Mouse (Mus musculus) hindbrain, embryonic 14.5 days (tissue): ENCODE data around the gene Hexa. TPM values are rescaled to one million over a fixed set of nuclear protein-coding genes. Genes with fewer than 3 reads are reported as not detected.

Experiments used
- ATAC-seq: fragments of 200-750 bp; cut with Nextera tagmentation; 2 replicates; pipeline ENCODE4 v1.8.0; 2017; ENCODE audit warnings: moderate number of reproducible peaks, mild to moderate bottlenecking, moderate TSS enrichment, moderate library complexity; ENCODE audit not compliant: low FRiP score
- DNase-seq: peaks from one replicate; pipeline ENCODE4 v3.0.0-alpha.2; 2015; ENCODE audit warnings: low spot score
- H3K27ac ChIP-seq: fragments of 300-500 bp; sonication (generic); 2 replicates; pipeline ENCODE4 v1.5.1; 2014; ENCODE audit warnings: mild to moderate bottlenecking, moderate library complexity
- H3K27me3 ChIP-seq: fragments of 300-500 bp; sonication (generic); 2 replicates; pipeline ENCODE4 v1.6.1; 2014; ENCODE audit warnings: mild to moderate bottlenecking, low read length, mixed read lengths; ENCODE audit not compliant: control insufficient read depth, insufficient read depth
- H3K36me3 ChIP-seq: fragments of 300-500 bp; sonication (generic); replicated peaks from 2 replicates; pipeline ENCODE4 v1.6.1; 2014; ENCODE audit not compliant: control insufficient read depth, insufficient read depth
- H3K4me1 ChIP-seq: fragments of 300-500 bp; sonication (generic); replicated peaks from 2 replicates; pipeline ENCODE4 v1.6.1; 2014; ENCODE audit warnings: antibody characterized with exemption, low read length, mixed read lengths; ENCODE audit not compliant: control insufficient read depth, insufficient read depth
- H3K4me2 ChIP-seq: fragments of 300-500 bp; sonication (generic); replicated peaks from 2 replicates; pipeline ENCODE4 v1.6.1; 2014; ENCODE audit warnings: mild to moderate bottlenecking, moderate library complexity
- H3K4me3 ChIP-seq: fragments of 300-500 bp; sonication (generic); replicated peaks from 2 replicates; pipeline ENCODE4 v1.5.1; 2014; ENCODE audit warnings: mild to moderate bottlenecking, low read length
- H3K9ac ChIP-seq: fragments of 300-500 bp; sonication (generic); 2 replicates; pipeline ENCODE4 v1.6.1; 2014
- H3K9me3 ChIP-seq: fragments of 300-500 bp; sonication (generic); 2 replicates; pipeline ENCODE4 v1.6.1; 2016; ENCODE audit warnings: low read length; ENCODE audit not compliant: control insufficient read depth
- WGBS: fragments of 180-500 bp; shearing (Covaris S2); extraction: QIAGEN DNeasy Blood & Tissue Kit; methylation state at CpG from one replicate; pipeline ENCODE4 v1.1.7; 2014; 5-methylcytosine and 5-hydroxymethylcytosine counted together
- polyA plus RNA-seq: library from polyadenylated mRNA; unstranded; fragments of >200 nt; fragmentation: Nextera tagmentation; extraction: Ambion mirVana; gene quantifications from 2 replicates; pipeline ENCODE4 v1.2.1, GENCODE M21; 2014

Gene Hexa
- polyA plus RNA-seq, 1 experiment from 2014 or later = 66.6 TPM

DNA sequence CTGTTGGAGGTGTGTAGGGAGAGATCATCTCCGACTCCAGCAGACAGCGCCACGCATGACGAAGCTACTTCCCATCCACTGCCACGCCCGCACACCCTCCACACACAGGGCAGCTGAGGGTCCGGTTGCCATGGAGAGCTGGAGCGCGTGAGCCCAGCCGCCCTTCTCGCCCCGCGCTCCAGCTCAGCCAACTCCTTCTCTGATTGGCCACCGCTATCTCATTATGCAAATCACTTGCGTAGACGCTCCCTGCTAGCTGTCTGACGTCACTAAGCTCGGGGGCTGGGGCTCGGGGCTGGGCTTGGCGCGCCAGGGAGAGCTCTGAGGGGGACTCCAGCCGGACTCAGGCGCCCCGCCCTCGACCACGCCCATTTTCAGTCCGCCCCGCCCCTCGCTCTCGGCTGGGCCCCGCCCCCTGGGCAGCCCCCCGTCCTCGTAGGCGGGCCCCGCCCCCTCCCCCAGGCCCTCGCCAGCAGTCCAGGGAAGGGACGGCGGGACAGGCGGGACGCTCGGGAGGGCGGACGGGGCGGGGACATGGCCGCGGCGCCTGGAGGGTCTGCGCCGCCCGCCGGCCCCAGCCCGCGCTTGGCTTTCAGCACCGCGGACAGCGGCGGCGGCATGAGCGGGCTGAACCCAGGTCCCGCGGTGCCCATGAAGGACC, 38.6 kb downstream of the Hexa start, which contains the start of gene Celf6:
Gene Celf6 (plus strand): TSS at position 74 of the 661 bp plus-strand sequence.
- Histone ChIP-seq H3K4me1 (peaks cover 21% of the 10 kb centered on the region), H3K27me3 (peaks cover 13% of the 10 kb centered on the region), H3K27ac (peak within 1 kb of the TSS; percentile 62; the same call in 1 of the 2 replicates), H3K9ac (peak within 1 kb of the TSS; percentile 67), H3K4me2 (peak within 1 kb of the TSS; percentile 67), H3K36me3 (no peaks in the 10 kb centered on the region), H3K9me3 (no peaks in the 10 kb centered on the region), H3K4me3 (peak within 1 kb of the TSS; percentile 69)
- ATAC-seq (peak; percentile 96), DNase-seq (peak; percentile 95)
- WGBS = under 1% methylated on average over 43 of the region's 61 CpGs

DNA sequence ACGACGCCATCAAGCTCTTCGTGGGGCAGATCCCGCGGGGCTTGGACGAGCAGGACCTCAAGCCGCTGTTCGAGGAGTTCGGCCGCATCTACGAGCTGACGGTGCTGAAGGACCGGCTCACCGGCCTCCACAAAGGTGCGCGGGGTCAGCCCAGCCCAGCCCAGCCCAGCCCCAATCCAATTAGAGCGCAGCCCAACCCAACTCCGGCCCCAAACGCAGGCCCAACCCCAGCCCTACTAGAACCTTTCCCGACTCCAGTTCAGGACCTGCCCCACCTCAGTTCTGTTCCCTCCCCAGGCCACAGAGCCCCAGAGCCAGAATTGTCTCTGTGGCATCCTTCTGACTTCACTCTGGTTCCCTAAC, 39.1 kb downstream of the Hexa start:
- DNase-seq = no peak
- H3K9ac ChIP-seq = peak overlapping the region; percentile 67
- WGBS = under 1% methylated on average over 20 of the region's 20 CpGs
- H3K36me3 ChIP-seq = no peaks in the 10 kb centered on the region
- H3K4me2 ChIP-seq = peak overlapping the region; percentile 67
- H3K27ac ChIP-seq = peak overlapping the region; percentile 62; the same call in 1 of the 2 replicates
- H3K27me3 ChIP-seq = peaks cover 13% of the 10 kb centered on the region
- H3K9me3 ChIP-seq = no peaks in the 10 kb centered on the region
- no peak for ATAC-seq
- H3K4me1 ChIP-seq = peaks cover 21% of the 10 kb centered on the region
- peak overlapping the region; percentile 69 for H3K4me3 ChIP-seq

DNA sequence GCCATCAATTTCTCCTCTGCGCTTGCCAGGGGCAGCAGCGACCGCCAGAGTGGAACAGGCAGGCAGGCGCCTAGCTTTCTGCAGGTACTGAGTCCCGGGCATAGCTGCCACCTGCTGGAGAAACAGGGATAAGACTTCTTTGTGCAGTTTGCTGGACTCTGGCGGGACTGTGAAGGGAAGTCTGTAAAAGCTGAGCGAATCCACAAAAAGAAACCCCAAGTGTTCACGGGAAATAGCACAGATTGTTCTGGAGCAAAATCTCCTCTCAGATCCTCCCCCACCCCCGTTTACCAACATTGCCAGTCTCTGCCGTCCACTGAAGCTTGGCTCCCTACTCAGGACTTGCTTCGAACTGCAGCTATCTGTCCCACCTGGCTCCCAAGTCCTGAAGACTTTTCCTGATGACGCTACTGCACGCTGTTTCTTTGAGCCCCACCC, 45.5 kb downstream of the Hexa start:
- 8% methylated on average over 13 of the region's 13 CpGs for WGBS
- H3K27me3 ChIP-seq = no peaks in the 10 kb centered on the region
- DNase-seq (peak; percentile 81), ATAC-seq (peak; percentile 54)
- no peaks in the 10 kb centered on the region for H3K36me3 ChIP-seq
- H3K4me1 ChIP-seq = peaks cover 22% of the 10 kb centered on the region
- no peaks in the 10 kb centered on the region for H3K9me3 ChIP-seq
- H3K9ac ChIP-seq = no peak overlapping the region
- no peak overlapping the region for H3K4me3 ChIP-seq
- peak overlapping the region; percentile 33 for H3K4me2 ChIP-seq
- no peak overlapping the region for H3K27ac ChIP-seq

DNA sequence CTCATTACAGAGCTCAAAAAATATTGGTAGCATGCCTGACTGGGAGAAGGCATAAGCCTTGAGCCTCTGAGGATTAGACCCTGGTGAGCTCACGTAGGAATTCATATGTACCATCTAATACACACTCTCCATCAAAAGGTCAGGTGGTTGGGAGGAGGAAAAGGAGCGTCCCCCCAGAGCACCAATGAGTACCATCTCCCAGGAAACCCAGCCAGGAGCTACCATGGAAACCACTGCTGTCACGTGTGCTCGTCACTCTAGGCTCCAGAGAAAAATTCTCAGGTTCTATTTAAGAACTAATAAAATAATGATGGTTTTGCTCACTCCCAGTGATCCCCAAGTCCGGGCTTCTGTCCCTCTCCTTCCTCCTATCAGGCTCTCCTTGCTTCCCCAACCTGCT, 48.9 kb downstream of the Hexa start:
- no peak for ATAC-seq
- Histone ChIP-seq H3K4me2 (peak overlapping the region; percentile 55), H3K27ac (peak overlapping the region; percentile 89), H3K4me3 (no peak overlapping the region), H3K27me3 (no peaks in the 10 kb centered on the region), H3K9ac (peak overlapping the region; percentile 42; the same call in 1 of the 2 replicates), H3K4me1 (peaks cover 23% of the 10 kb centered on the region), H3K36me3 (peaks cover 13% of the 10 kb centered on the region), H3K9me3 (no peaks in the 10 kb centered on the region)
- peak; percentile 29 for DNase-seq
- WGBS = 33% methylated on average over 5 of the region's 5 CpGs

DNA sequence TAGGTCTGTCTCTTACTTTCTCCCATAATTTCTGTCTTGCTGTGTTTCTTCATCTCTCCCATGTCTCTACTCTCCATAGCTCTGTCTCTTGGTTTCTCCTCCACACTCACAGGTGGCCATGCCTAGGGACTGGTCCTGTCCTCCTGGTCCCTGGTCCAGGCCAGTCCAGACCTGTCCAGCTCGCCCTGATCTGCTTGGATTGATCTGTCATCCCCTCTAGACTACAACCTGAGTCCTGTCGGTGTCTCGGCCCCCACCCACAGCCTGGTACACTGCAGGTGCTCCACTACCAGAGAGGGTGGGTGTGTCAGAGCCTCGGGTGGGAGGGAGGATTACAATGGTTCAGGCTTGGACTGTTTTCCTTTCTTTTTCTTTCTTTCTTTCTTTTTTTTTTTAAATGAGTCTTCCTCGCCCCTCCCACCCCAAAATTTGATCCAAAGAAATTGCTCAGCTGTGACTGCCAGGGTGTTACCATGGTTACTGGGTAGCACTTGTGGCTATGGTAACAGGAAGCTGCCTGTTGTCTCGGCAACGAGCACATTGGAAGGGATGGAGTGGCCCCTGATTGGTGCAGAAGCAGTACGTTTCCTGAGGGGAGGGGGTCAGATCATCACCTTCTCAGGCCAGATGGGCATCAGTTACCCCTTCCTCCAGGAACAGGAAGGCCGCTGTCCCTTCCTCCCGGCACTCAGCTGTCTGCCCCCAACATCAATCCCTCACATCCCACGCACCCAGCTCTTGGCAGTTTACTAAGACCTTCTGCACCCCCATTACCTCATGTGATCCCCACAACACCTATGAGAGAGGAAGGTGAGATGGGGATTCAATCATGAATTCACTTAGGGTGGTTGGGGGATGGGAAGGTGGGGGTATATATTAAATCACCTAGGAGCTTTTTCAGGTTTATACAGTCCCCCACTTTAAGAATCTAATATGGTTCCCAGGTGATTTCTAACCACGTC, 49.7 kb downstream of the Hexa start:
- peak overlapping the region; percentile 17; the same call in 1 of the 2 replicates for H3K4me3 ChIP-seq
- peak overlapping the region; percentile 42; the same call in 1 of the 2 replicates for H3K9ac ChIP-seq
- no peaks in the 10 kb centered on the region for H3K27me3 ChIP-seq
- DNase-seq (peak; percentile 80), ATAC-seq (peak; percentile 91)
- peak overlapping the region; percentile 55 for H3K4me2 ChIP-seq
- H3K36me3 ChIP-seq = peaks cover 13% of the 10 kb centered on the region
- H3K4me1 ChIP-seq = peaks cover 23% of the 10 kb centered on the region
- H3K27ac ChIP-seq = peak overlapping the region; percentile 89
- WGBS = 16% methylated on average over 12 of the region's 12 CpGs
- no peaks in the 10 kb centered on the region for H3K9me3 ChIP-seq

DNA sequence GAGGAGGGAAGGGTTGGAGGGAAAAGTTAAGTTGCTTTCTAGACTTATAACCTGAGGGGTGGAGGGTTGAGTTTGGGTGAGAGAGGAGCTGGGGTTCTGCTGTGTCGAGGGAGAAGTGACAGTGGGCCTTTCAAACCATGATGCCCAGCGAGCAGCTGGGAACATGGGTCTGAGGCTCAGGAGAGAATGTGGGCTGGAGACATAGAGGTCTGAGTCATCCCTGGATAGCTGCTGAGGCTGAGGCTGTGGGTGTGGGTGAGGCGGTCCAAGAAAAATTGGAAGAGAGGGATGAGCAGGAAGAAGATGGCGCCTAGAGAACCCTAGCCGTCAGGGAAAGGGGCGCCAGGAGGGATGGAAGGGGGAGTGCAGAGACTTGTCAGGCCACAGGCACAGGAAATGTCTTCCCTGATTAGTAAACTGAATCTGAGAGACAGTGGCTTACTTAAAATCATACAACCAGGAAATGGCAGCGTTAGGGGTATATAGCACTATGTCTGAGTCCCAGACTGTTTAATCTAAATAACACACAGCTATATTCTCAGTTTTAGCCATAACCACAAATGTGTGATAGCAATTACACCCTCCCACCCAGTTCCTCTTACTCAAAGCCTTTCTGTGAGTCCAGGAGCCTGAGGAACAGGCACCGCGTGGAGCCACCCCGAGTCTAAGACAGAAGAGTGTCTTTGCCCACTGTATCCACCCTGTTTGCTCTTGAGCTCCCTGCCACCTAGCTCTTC, 50.5 kb downstream of the Hexa start:
- ATAC-seq (no peak), DNase-seq (no peak)
- no peaks in the 10 kb centered on the region for H3K9me3 ChIP-seq
- H3K4me2 ChIP-seq = peak overlapping the region; percentile 55
- peaks cover 13% of the 10 kb centered on the region for H3K36me3 ChIP-seq
- H3K9ac ChIP-seq = no peak overlapping the region
- WGBS = 85% methylated on average over 10 of the region's 10 CpGs
- peaks cover 23% of the 10 kb centered on the region for H3K4me1 ChIP-seq
- H3K27ac ChIP-seq = peak overlapping the region; percentile 64; the same call in 1 of the 2 replicates
- no peaks in the 10 kb centered on the region for H3K27me3 ChIP-seq
- no peak overlapping the region; the same call in 1 of the 2 replicates for H3K4me3 ChIP-seq

DNA sequence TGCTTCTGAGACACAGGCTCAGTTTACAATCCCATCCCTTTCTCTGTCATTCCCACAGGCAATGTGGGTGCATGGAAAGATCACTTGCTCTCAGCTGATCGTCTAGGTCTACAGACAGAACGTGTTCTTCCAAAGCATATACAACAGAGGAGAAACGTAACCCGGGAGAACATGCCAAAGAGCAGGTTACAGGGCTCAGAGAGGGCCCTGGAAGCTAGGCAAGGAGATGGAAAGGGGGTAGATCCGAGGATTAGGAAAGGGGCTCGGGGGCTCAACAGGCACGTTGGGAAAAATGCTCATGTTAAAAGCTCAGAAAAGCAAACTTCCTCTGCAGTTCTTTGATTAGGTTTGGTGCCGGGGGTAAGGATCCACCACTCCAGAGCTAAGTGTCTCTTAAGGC, 62.3 kb downstream of the Hexa start:
- WGBS = 84% methylated on average over 8 of the region's 8 CpGs

DNA sequence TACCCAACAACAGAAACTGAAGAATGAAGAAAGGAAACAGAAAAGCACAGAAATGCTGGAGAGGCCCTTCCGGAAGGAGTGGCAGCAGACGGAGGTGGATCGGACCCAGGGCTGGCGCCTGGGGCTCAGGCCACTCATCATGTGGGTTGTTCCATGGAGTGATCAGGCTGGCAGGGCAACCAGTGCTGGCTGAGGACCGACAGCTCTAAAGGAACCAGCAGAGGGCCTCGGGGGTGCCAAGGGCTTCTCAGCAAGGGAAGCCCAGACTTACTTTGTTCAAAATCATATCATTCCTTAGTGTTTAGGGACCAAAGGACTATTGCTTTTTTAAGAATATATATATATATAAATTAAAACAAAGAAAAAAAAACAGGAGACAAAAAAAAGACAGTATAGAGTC, 66.6 kb downstream of the Hexa start:
- DNase-seq (no peak), ATAC-seq (no peak)
- H3K9me3 ChIP-seq = no peaks in the 10 kb centered on the region
- peaks cover 22% of the 10 kb centered on the region for H3K36me3 ChIP-seq
- H3K4me1 ChIP-seq = no peaks in the 10 kb centered on the region
- H3K27me3 ChIP-seq = no peaks in the 10 kb centered on the region
- no peak overlapping the region for H3K27ac ChIP-seq
- H3K9ac ChIP-seq = no peak overlapping the region
- H3K4me2 ChIP-seq = no peak overlapping the region
- 57% methylated on average over 6 of the region's 6 CpGs for WGBS
- H3K4me3 ChIP-seq = no peak overlapping the region

More for the DNA sequence above, 62.3 kb downstream of the Hexa start:
- H3K4me2 ChIP-seq = no peak overlapping the region
- no peaks in the 10 kb centered on the region for H3K27me3 ChIP-seq
- no peak overlapping the region for H3K27ac ChIP-seq
- ATAC-seq (no peak), DNase-seq (no peak)
- no peak overlapping the region for H3K4me3 ChIP-seq
- no peaks in the 10 kb centered on the region for H3K4me1 ChIP-seq
- H3K9ac ChIP-seq = no peak overlapping the region
- peaks cover 21% of the 10 kb centered on the region for H3K36me3 ChIP-seq
- H3K9me3 ChIP-seq = no peaks in the 10 kb centered on the region
